Mouse (Mus musculus) lung, embryonic 15.5 days (tissue): ENCODE results near the gene Zbtb20. TPM values are rescaled to one million over a fixed set of nuclear protein-coding genes. Genes with fewer than 3 reads are reported as not detected.

Experiments
- ATAC-seq: fragments of 200-750 bp; cut with Nextera tagmentation; 2 replicates; pipeline ENCODE4 v1.8.0; 2017; ENCODE audit warnings: moderate number of reproducible peaks, borderline replicate concordance; ENCODE audit not compliant: low FRiP score, low TSS enrichment; ENCODE audit errors: extremely low read depth
- H3K27ac ChIP-seq: fragments of 300-500 bp; sonication (generic); 2 replicates; pipeline ENCODE4 v1.5.1; 2015; ENCODE audit warnings: moderate library complexity, mild to moderate bottlenecking, inconsistent platforms
- H3K27me3 ChIP-seq: fragments of 300-500 bp; sonication (generic); 2 replicates; pipeline ENCODE4 v1.6.1; 2015; ENCODE audit warnings: inconsistent platforms
- H3K36me3 ChIP-seq: fragments of 300-500 bp; sonication (generic); 2 replicates; pipeline ENCODE4 v1.6.1; 2015; ENCODE audit warnings: inconsistent platforms
- H3K4me1 ChIP-seq: fragments of 300-500 bp; sonication (generic); 2 replicates; pipeline ENCODE4 v1.6.1; 2015; ENCODE audit warnings: inconsistent platforms
- H3K4me2 ChIP-seq: fragments of 300-500 bp; sonication (generic); 2 replicates; pipeline ENCODE4 v1.6.1; 2015; ENCODE audit warnings: inconsistent platforms, mild to moderate bottlenecking, moderate library complexity
- H3K4me3 ChIP-seq: fragments of 300-500 bp; sonication (generic); 2 replicates; pipeline ENCODE4 v1.5.1; 2015; ENCODE audit warnings: mild to moderate bottlenecking, inconsistent platforms
- H3K9ac ChIP-seq: fragments of 300-500 bp; sonication (generic); 2 replicates; pipeline ENCODE4 v1.6.1; 2015; ENCODE audit warnings: inconsistent platforms
- H3K9me3 ChIP-seq: fragments of 300-500 bp; sonication (generic); 2 replicates; pipeline ENCODE4 v1.6.1; 2016; ENCODE audit warnings: inconsistent platforms
- WGBS: fragments of 180-500 bp; shearing (Covaris S2); methylation state at CpG from one replicate; pipeline ENCODE4 v1.1.7; 2015; 5-methylcytosine and 5-hydroxymethylcytosine counted together
- polyA plus RNA-seq: library from polyadenylated mRNA; unstranded; fragments of >200 nt; fragmentation: Nextera tagmentation; extraction: Ambion mirVana; gene quantifications from 2 replicates; pipeline ENCODE4 v1.2.1, GENCODE M21; 2015

The Zbtb20 gene
- polyA plus RNA-seq, 1 experiment from 2014 or later: 22.1 TPM

- no peak for ATAC-seq
- no peak overlapping the region for H3K4me2 ChIP-seq
- no peak overlapping the region for H3K4me3 ChIP-seq
- H3K27ac ChIP-seq: no peak overlapping the region
- H3K9ac ChIP-seq: no peak overlapping the region
- H3K4me1 ChIP-seq: no peaks in the 10 kb centered on the region
- H3K9me3 ChIP-seq: no peaks in the 10 kb centered on the region
- H3K27me3 ChIP-seq: no peaks in the 10 kb centered on the region
- 58% methylated on average over 3 of the region's 3 CpGs for WGBS
- no peaks in the 10 kb centered on the region for H3K36me3 ChIP-seq
Measured at GRCm38 (mm10) chr16:43090188-43090587, 214.5 kb downstream of the Zbtb20 start.

DNA sequence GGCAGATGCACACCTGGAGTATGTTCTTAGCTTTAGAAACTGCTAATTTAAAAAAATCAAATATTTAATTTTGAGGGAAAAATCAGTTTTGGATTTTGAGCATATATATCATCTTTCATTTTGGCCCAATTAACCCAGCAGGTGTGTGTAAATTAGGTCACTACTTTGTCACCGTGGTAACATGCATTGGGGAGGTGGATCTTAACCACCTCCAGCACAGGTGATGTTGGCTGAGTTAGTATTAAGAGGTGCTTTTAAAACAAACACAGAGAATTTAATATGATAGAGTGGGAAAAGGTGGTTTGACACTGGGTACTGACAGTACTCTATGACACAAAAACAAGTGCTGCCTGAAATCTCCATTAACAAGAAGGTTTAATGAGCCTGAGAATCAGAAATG, 218.5 kb downstream of the Zbtb20 start:
- H3K27me3 ChIP-seq: no peaks in the 10 kb centered on the region
- WGBS: 86% methylated on average over 1 of the region's 1 CpGs
- H3K36me3 ChIP-seq: no peaks in the 10 kb centered on the region

GRCm38 (mm10) chr16:43094756-43095155, 219.1 kb downstream of the Zbtb20 start:
- Histone ChIP-seq H3K4me3 (no peak overlapping the region), H3K27ac (no peak overlapping the region), H3K4me1 (no peaks in the 10 kb centered on the region), H3K9ac (no peak overlapping the region), H3K27me3 (no peaks in the 10 kb centered on the region), H3K9me3 (no peaks in the 10 kb centered on the region), H3K4me2 (no peak overlapping the region), H3K36me3 (no peaks in the 10 kb centered on the region)
- no peak for ATAC-seq
- WGBS: 89% methylated on average over 6 of the region's 6 CpGs

More for the DNA sequence above, 218.5 kb downstream of the Zbtb20 start:
- Histone ChIP-seq H3K4me3 (no peak overlapping the region), H3K4me1 (no peaks in the 10 kb centered on the region), H3K4me2 (no peak overlapping the region), H3K27ac (no peak overlapping the region), H3K9ac (no peak overlapping the region), H3K9me3 (no peaks in the 10 kb centered on the region)
- no peak for ATAC-seq

DNA sequence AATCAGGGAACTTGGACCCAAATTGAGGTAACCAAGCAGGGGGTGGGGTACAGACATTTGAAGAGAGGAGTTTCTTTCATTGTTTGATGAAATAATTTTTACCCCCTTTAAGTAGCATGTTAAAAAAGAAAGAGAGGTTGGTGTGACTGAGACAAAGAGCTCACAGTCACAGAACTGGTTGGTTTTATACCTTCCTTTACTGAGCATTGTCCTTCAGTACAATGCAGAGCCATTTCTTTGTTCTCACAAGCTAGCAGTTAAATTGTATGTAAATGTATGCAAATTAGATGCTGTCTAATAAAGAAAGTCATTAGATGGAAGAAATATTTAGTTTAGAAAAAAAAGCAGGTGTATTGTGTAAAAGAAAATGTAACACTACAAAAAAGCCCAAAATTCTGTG, 220.4 kb downstream of the Zbtb20 start:
- H3K9me3 ChIP-seq: no peaks in the 10 kb centered on the region
- no peak overlapping the region for H3K9ac ChIP-seq
- no peak overlapping the region for H3K4me3 ChIP-seq
- no peaks in the 10 kb centered on the region for H3K4me1 ChIP-seq
- H3K27me3 ChIP-seq: no peaks in the 10 kb centered on the region
- no peak overlapping the region for H3K4me2 ChIP-seq
- no peak for ATAC-seq
- H3K36me3 ChIP-seq: no peaks in the 10 kb centered on the region
- no peak overlapping the region for H3K27ac ChIP-seq

- Histone ChIP-seq H3K9me3 (no peaks in the 10 kb centered on the region), H3K4me1 (no peaks in the 10 kb centered on the region), H3K9ac (no peak overlapping the region), H3K27me3 (no peaks in the 10 kb centered on the region), H3K27ac (no peak overlapping the region), H3K4me2 (no peak overlapping the region), H3K36me3 (no peaks in the 10 kb centered on the region), H3K4me3 (no peak overlapping the region)
- ATAC-seq: no peak
- WGBS: 87% methylated on average over 4 of the region's 4 CpGs
Measured at GRCm38 (mm10) chr16:43098153-43098552, 222.5 kb downstream of the Zbtb20 start.

GRCm38 (mm10) chr16:43098666-43099065, 223.0 kb downstream of the Zbtb20 start:
- Histone ChIP-seq H3K27ac (no peak overlapping the region), H3K27me3 (no peaks in the 10 kb centered on the region), H3K9me3 (no peaks in the 10 kb centered on the region), H3K4me3 (no peak overlapping the region), H3K9ac (no peak overlapping the region), H3K4me1 (no peaks in the 10 kb centered on the region), H3K4me2 (no peak overlapping the region), H3K36me3 (no peaks in the 10 kb centered on the region)
- WGBS: 66% methylated on average over 5 of the region's 5 CpGs
- no peak for ATAC-seq

- no peak overlapping the region for H3K27ac ChIP-seq
- 67% methylated on average over 1 of the region's 1 CpGs for WGBS
- no peaks in the 10 kb centered on the region for H3K36me3 ChIP-seq
- H3K4me1 ChIP-seq: no peaks in the 10 kb centered on the region
- no peaks in the 10 kb centered on the region for H3K27me3 ChIP-seq
- no peak overlapping the region for H3K4me2 ChIP-seq
- H3K9ac ChIP-seq: no peak overlapping the region
- no peak for ATAC-seq
- no peak overlapping the region for H3K4me3 ChIP-seq
- H3K9me3 ChIP-seq: no peaks in the 10 kb centered on the region
Measured at GRCm38 (mm10) chr16:43111288-43111687, 235.6 kb downstream of the Zbtb20 start.

DNA sequence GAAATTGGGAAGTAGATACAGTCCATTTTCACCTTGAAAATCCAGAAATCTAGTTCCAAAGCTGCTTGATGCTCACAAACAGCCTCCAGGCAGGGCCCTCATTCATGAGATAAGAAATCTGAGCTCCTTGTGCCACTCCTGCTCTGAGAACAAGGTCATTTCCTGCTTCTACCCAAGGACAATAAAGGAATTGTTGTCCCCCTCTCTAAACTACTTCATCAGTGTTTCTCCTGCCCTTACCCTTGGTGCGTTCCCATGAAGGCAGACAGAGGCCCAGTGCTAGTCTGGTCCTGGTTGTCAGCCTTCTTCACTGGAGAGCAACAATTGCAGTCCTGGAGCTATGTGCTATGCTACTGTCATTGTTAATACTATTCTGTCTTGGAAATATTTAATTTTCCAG, 238.3 kb downstream of the Zbtb20 start:
- Histone ChIP-seq H3K4me2 (no peak overlapping the region), H3K4me1 (no peaks in the 10 kb centered on the region), H3K9me3 (no peaks in the 10 kb centered on the region), H3K27me3 (no peaks in the 10 kb centered on the region), H3K9ac (no peak overlapping the region), H3K36me3 (no peaks in the 10 kb centered on the region), H3K27ac (no peak overlapping the region), H3K4me3 (no peak overlapping the region)
- WGBS: 48% methylated on average over 1 of the region's 1 CpGs
- no peak for ATAC-seq

- H3K36me3 ChIP-seq: no peaks in the 10 kb centered on the region
- H3K4me2 ChIP-seq: no peak overlapping the region
- no peak for ATAC-seq
- no peak overlapping the region for H3K27ac ChIP-seq
- no peaks in the 10 kb centered on the region for H3K4me1 ChIP-seq
- no peak overlapping the region for H3K4me3 ChIP-seq
- 87% methylated on average over 4 of the region's 4 CpGs for WGBS
- H3K9me3 ChIP-seq: no peaks in the 10 kb centered on the region
- no peak overlapping the region for H3K9ac ChIP-seq
- H3K27me3 ChIP-seq: no peaks in the 10 kb centered on the region
Measured at GRCm38 (mm10) chr16:43129966-43130365, 254.3 kb downstream of the Zbtb20 start.

DNA sequence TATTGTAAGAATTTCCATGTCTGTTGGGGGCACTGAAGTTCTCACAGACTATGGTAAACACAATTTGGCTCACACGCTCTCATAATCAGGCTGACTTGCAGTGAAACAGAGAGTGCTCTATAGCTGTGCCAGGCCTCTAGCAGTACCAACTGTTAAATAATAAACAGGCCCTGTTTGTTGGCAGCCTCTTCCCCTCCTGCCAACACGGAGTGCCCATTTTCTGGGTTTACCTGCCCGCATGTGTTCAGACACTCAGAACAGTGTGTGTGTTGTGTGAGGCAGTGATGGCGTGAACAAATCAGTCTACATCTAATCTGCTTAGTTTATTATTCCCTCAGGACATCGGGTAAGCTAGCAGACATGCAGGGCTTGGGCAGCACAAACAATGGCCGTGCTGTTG, 254.9 kb downstream of the Zbtb20 start:
- no peak for ATAC-seq
- Histone ChIP-seq H3K27ac (no peak overlapping the region), H3K36me3 (no peaks in the 10 kb centered on the region), H3K9ac (no peak overlapping the region), H3K9me3 (no peaks in the 10 kb centered on the region), H3K4me2 (no peak overlapping the region), H3K4me3 (no peak overlapping the region), H3K4me1 (no peaks in the 10 kb centered on the region), H3K27me3 (no peaks in the 10 kb centered on the region)
- WGBS: 59% methylated on average over 6 of the region's 6 CpGs

DNA sequence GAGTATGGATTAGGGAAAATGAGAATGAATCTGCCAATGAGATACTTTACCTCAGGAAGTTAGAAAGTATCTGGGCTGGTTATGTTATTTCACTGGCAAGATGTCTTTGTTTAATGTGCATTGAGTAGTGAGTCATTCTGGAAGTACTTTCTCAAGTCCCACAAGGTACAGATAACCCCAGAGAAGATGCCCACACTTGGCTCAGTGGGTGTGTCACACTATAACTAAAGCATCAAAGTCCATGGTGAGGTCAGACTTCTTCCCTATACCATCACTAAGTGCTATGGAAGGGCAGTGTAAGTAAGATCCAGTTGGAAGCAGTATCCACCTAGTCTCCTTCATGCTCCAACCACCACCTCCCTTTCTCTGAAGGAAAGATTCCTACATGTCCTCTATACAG, 255.4 kb downstream of the Zbtb20 start:
- H3K27me3 ChIP-seq: no peaks in the 10 kb centered on the region
- no peak overlapping the region for H3K4me3 ChIP-seq
- no peak overlapping the region for H3K27ac ChIP-seq
- no peak overlapping the region for H3K4me2 ChIP-seq
- H3K9me3 ChIP-seq: no peaks in the 10 kb centered on the region
- no peak for ATAC-seq
- H3K4me1 ChIP-seq: no peaks in the 10 kb centered on the region
- no peaks in the 10 kb centered on the region for H3K36me3 ChIP-seq
- no peak overlapping the region for H3K9ac ChIP-seq

DNA sequence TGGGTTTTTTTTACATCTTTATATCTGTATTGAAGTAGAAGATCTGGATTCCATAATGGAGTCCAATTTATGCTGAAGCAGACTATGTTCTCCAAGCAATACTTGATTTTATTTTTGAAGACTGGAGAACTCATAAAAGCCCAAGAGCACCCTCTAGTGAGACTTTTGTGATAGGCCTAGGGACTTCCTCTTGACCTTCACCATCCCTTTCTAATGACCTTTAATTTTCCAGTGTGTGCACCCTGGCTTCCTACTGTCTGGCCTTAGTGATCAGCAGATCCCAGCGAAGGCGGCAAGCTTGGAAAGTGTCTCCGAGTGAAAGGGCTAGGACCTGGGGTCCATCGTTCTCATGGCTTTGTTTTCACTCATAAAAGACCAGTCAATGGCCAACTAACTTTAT, 292.8 kb downstream of the Zbtb20 start:
- H3K9ac ChIP-seq: no peak overlapping the region
- no peaks in the 10 kb centered on the region for H3K27me3 ChIP-seq
- ATAC-seq: no peak
- no peaks in the 10 kb centered on the region for H3K9me3 ChIP-seq
- H3K4me3 ChIP-seq: no peak overlapping the region
- H3K36me3 ChIP-seq: no peaks in the 10 kb centered on the region
- H3K27ac ChIP-seq: no peak overlapping the region
- WGBS: 84% methylated on average over 4 of the region's 4 CpGs
- no peaks in the 10 kb centered on the region for H3K4me1 ChIP-seq
- no peak overlapping the region for H3K4me2 ChIP-seq

DNA sequence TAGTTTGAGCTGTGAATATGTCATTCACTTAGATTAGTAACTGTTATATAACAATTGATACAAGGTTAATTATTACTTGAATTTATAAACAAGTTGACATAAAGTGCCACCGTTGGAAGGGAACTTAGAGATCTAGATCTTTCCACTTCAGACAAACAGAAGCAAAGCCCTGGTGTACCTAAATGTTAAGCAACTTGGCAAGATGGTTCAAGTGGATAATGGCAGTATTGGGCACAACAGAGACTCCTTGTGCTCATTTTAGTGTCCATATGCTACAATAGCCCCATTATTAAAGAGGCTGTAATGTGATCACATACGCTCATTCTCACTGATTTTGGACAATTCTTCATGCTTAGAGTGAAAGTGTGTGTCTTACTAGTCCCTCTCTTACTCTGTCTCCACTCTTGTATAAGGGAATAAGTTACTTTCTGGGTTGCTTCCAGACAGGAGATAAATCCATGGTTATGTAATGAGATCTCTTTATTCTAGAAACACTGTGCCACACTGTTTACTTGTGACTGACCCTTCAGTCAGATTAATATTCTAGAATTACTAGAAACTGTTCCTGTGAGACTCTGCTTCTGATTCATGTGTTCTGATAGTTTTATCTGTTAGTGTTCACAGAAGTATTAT, 293.7 kb downstream of the Zbtb20 start:
- 74% methylated on average over 2 of the region's 2 CpGs for WGBS

More for the DNA sequence above, 293.7 kb downstream of the Zbtb20 start:
- ATAC-seq: no peak
- Histone ChIP-seq H3K9me3 (no peaks in the 10 kb centered on the region), H3K4me2 (no peak overlapping the region), H3K9ac (no peak overlapping the region), H3K4me3 (no peak overlapping the region), H3K36me3 (no peaks in the 10 kb centered on the region), H3K27ac (no peak overlapping the region), H3K27me3 (no peaks in the 10 kb centered on the region), H3K4me1 (no peaks in the 10 kb centered on the region)
